Mouse (Mus musculus): Measurements from ENCODE around the gene Olfr9.

DNA sequence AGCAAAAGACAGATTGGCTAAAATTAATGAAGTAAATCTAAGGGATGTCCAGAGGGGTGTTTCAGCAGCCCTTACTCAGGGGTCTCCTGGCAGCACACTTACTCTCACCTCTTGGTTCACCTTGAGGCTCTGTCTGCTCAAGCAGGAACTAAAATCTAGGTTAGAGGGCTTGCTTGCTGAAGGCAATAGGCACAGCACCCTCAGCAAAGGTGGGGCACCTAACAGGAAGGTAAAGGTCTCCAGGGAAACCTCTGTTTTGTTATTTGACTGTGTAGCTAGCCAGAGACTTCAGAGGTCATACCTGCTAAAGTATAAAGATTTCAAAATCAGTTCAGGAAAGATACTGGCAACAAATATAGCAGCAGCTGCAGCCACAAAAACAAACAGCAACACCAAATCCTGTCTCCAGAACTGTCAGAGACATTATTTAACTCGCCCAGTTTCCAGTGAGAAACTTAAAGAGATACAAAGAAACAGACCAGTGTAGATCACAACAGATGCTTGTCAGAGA is 18.4 kb upstream of the Olfr9 start:
- no peak for TF ChIP-seq CTCF (IDR thresholded peaks at IDR 0.05; ENCODE audit: low read depth, low read length)
- TF ChIP-seq EP300 (IDR thresholded peaks at IDR 0.05; ENCODE audit: insufficient read depth, low read depth, low read length), result no peak
- no peak for TF ChIP-seq POLR2A (IDR thresholded peaks at IDR 0.05; ENCODE audit: insufficient read depth, low read length)

All from ES-Bruce4 (cell line).